Comparison of ENCODE assay signal across 8 mouse cellular contexts in the genomic region with DNA sequence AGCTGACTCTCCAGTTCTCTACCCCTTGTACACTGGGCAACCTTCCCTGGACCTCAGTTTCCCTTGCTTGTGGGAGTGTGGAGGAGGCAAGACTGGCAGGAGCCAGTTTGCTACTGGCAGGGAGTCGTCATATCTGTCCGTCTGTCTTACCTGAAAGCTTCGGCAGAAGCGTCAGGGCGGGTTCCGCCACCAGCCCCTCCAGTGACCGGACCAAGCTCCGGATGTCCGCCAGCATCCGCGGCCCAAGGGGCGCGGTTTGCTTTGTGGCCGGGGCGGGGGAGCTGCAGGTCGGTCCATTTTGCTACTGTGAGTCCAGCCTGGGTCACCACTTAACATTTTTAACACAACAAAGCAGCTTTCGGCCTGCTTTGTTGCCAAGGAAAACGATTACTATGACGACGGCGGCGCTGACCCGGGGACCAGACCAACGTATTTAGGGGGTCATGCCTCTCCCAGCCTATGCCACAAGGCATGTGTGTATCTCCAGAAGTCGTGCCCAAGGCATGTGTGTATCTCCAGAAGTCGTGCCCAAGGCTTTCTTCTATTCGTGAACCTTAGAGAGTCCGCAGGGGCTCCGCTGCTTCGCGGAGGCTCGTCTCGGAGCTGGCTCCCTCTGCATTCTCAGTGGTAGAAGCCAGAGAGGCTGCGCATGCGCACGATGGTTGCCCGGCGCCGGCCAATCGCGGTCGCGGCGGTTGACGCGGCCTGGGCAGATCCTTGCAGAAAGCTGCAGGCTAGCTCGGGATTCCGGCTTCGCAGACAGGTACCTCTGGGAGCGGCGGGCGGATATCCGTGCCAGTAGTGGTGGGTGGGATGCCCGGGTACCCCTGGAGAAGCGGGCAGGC. TPM values are rescaled to one million over a fixed set of nuclear protein-coding genes. Genes with fewer than 3 reads are reported as not detected.
DNase-seq lines count a peak whose midpoint lies in the region; ATAC-seq and TF ChIP-seq lines count a peak whose summit lies in the region.

Fam227a (minus strand) TSS at position 426 of the 845 bp plus-strand sequence.
Cby1 (plus strand) TSS at position 669 of the 845 bp plus-strand sequence.

- H3K9me3 ChIP-seq in ES-Bruce4 (replicated peaks; ENCODE audit: control insufficient read depth, insufficient read depth, low read length, poor library complexity, severe bottlenecking): no peaks in the 10 kb centered on the region
- no peaks in the 10 kb centered on the region for H3K9me3 ChIP-seq in forebrain, embryonic 14.5 days (replicated peaks; ENCODE audit: control insufficient read depth, low read length)

- no peak for TF ChIP-seq EP300 in ES-Bruce4 (IDR thresholded peaks at IDR 0.05; ENCODE audit: insufficient read depth, low read depth, low read length)

- no peaks in the 10 kb centered on the region for H3K4me1 ChIP-seq in ES-Bruce4 (ENCODE audit: control insufficient read depth, insufficient read depth, low read length)
- H3K4me1 ChIP-seq in forebrain, embryonic 14.5 days (ENCODE audit: control insufficient read depth, insufficient read depth, low read length): peaks cover 5% of the 10 kb centered on the region; the same call in 1 of the 2 replicates
- peaks cover 3% of the 10 kb centered on the region; the same call in 1 of the 2 replicates for H3K4me1 ChIP-seq in lung, adult 2 months (ENCODE audit: control insufficient read depth, insufficient read depth, low read length)

- H3K36me3 ChIP-seq in ES-Bruce4 (ENCODE audit: control insufficient read depth, insufficient read depth, low read length, poor library complexity, severe bottlenecking): no peaks in the 10 kb centered on the region
- 0 out of 2 replicates have a peak, but pooled peaks cover 14% of the 10 kb centered on the region for H3K36me3 ChIP-seq in forebrain, embryonic 14.5 days (ENCODE audit: control insufficient read depth, insufficient read depth, low read length)

- intact Hi-C loops in heart, postnatal 25 days (cut with DNase I): loop anchor here (5.0 kb wide), 1 partner anchor 69 kb away; no protein-coding TSS in a partner anchor

- TF ChIP-seq CTCF in ES-Bruce4 (IDR thresholded peaks at IDR 0.05; ENCODE audit: low read depth, low read length): no peak
- no peak for TF ChIP-seq CTCF in lung, adult 2 months (IDR thresholded peaks at IDR 0.05; ENCODE audit: insufficient read depth, low read length)

- peak; percentile 64 for TF ChIP-seq POLR2A in ES-Bruce4 (IDR thresholded peaks at IDR 0.05; ENCODE audit: insufficient read depth, low read length)
- peak; percentile 74; the same call in 1 of the 2 replicates for TF ChIP-seq POLR2A in lung, adult 2 months (IDR thresholded peaks at IDR 0.05; ENCODE audit: borderline replicate concordance, extremely low read depth, low read depth, low read length)

- peak; percentile 95 for DNase-seq in forebrain, embryonic 14.5 days (ENCODE audit: low spot score)
- DNase-seq in heart, postnatal 25 days (ENCODE audit: low spot score): peak; percentile 91
- DNase-seq in layer of hippocampus, adult 18-20 months (ENCODE audit: low spot score in 2 of 2): peak; percentile 91 to 98
- peak; percentile 96 for DNase-seq in lung, adult 2 months
- peak; percentile 86 to 90 for DNase-seq in thymus, adult 18-20 months

- peak within 1 kb of the TSS; percentile 60 for H3K27ac ChIP-seq in ES-Bruce4 (ENCODE audit: insufficient read depth, low read length)
- peak within 1 kb of the TSS; percentile 94 for H3K27ac ChIP-seq in forebrain, embryonic 14.5 days (ENCODE audit: low read depth, low read length)

- ATAC-seq in cerebellum, adult (ENCODE audit: insufficient number of reproducible peaks, low FRiP score, low TSS enrichment): peak; percentile 91
- ATAC-seq in forebrain, embryonic 14.5 days: peak; percentile 93
- ATAC-seq in neutrophil, adult 5-6 weeks (ENCODE audit: extremely low read depth, insufficient number of reproducible peaks, low FRiP score, poor library complexity, severe bottlenecking): peak; percentile 74

- peak within 1 kb of the TSS; percentile 88 for H3K4me3 ChIP-seq in ES-Bruce4 (ENCODE audit: low read depth, low read length)
- peak within 1 kb of the TSS; percentile 53 for H3K4me3 ChIP-seq in forebrain, embryonic 14.5 days (ENCODE audit: low read depth, low read length)
- peak within 1 kb of the TSS; percentile 100 for H3K4me3 ChIP-seq in lung, adult 2 months (replicated peaks; ENCODE audit: extremely low read depth, low read depth, low read length)

- peak within 1 kb of the TSS; percentile 62 for H3K4me2 ChIP-seq in forebrain, embryonic 14.5 days (ENCODE audit: low read length)

- peak within 1 kb of the TSS; percentile 46 for H3K9ac ChIP-seq in ES-Bruce4 (ENCODE audit: low read depth, poor library complexity, severe bottlenecking)
- H3K9ac ChIP-seq in forebrain, embryonic 14.5 days (ENCODE audit: low read length): peak within 1 kb of the TSS; percentile 80

- H3K27me3 ChIP-seq in ES-Bruce4 (ENCODE audit: control insufficient read depth, insufficient read depth, low read length, poor library complexity, severe bottlenecking): no peaks in the 10 kb centered on the region
- H3K27me3 ChIP-seq in forebrain, embryonic 14.5 days (replicated peaks; ENCODE audit: control insufficient read depth, insufficient read depth, low read length): no peaks in the 10 kb centered on the region

- WGBS in forebrain, embryonic 14.5 days: under 1% methylated on average over 55 of the region's 55 CpGs
- WGBS in lung, adult 2 months: under 1% methylated on average over 55 of the region's 55 CpGs

RNA-seq across cellular contexts. Expression of gene Fam227a, which starts in this region (rescaled TPM):
- 3.2 and 3.4 TPM in 2 replicates for polyA plus RNA-seq in ES-Bruce4 (2011; ENCODE audit: insufficient read depth, insufficient read length, low read depth, missing spikeins)
- 3.4 and 5.3 TPM in 2 replicates for polyA plus RNA-seq in forebrain, embryonic 14.5 days (2014; fragmentation: Nextera tagmentation; extraction: Ambion mirVana)
- total RNA-seq in heart, postnatal 25 days (2021): 1 to 10 TPM in 1 of 2 experiments, under 1 TPM in 1; 0.84 to 1.3 TPM
- total RNA-seq in layer of hippocampus, adult 18-20 months (2021): 1 to 10 TPM; 8.3 to 9.4 TPM
- polyA plus RNA-seq in lung, adult 2 months (2012; rRNA removed): 2.1 and 4.2 TPM in 2 replicates
- total RNA-seq in neutrophil, adult 5-6 weeks (2017): 12.3 and 19.3 TPM in 2 replicates

RNA-seq across cellular contexts. Expression of gene Cby1, which starts in this region (rescaled TPM):
- polyA plus RNA-seq in ES-Bruce4 (2011; ENCODE audit: insufficient read depth, insufficient read length, low read depth, missing spikeins): 22.0 and 28.7 TPM in 2 replicates
- polyA plus RNA-seq in forebrain, embryonic 14.5 days (2014; fragmentation: Nextera tagmentation; extraction: Ambion mirVana): 111 and 118 TPM in 2 replicates
- total RNA-seq in heart, postnatal 25 days (2021): 10 to 100 TPM; 22.9 to 25.9 TPM
- 10 to 100 TPM; 46.2 to 46.9 TPM for total RNA-seq in layer of hippocampus, adult 18-20 months (2021)
- 10.2 and 18.2 TPM in 2 replicates for polyA plus RNA-seq in lung, adult 2 months (2012; rRNA removed)
- total RNA-seq in neutrophil, adult 5-6 weeks (2017): 18.8 and 22.0 TPM in 2 replicates

Comparison
In these comparisons a context has a peak if more than half of its experiments do, and no peak if none do; other contexts are left out.
1. Peak in every context shown above with its lines: DNase-seq, ATAC-seq, H3K4me3 ChIP-seq and H3K27ac ChIP-seq.